Mouse (Mus musculus) bone marrow, adult 2 months (tissue): ENCODE measurements around the gene Actb.
"Not testable (repeated sequence)": the region's sequence is repeated elsewhere in the genome, so short reads cannot be mapped to it uniquely, and the experiment has no call there.

Source experiments
- CTCF ChIP-seq: fragments of 200-500 bp; IDR thresholded peaks from 2 replicates; pipeline ENCODE4 v1.5.1; 2011; ENCODE audit warnings: low read length, control low read depth; ENCODE audit not compliant: control insufficient read depth, insufficient read depth
- POLR2A ChIP-seq: fragments of 200-500 bp; IDR thresholded peaks from 2 replicates; pipeline ENCODE4 v1.6.1; 2011; ENCODE audit warnings: low read depth, mild to moderate bottlenecking, control low read depth, low read length, borderline replicate concordance; ENCODE audit not compliant: control insufficient read depth

- TF ChIP-seq CTCF, POLR2A: not testable (repeated sequence)
Observed at GRCm38 (mm10) chr5:142887533-142887932, 19.0 kb downstream of the Actb start.
